Mouse (Mus musculus) hindbrain, postnatal 0 days (tissue): ENCODE results near the gene Cfl1. TPM values are rescaled to one million over a fixed set of nuclear protein-coding genes. Genes with fewer than 3 reads are reported as not detected.

Experiments
- ATAC-seq: fragments of 200-750 bp; cut with Nextera tagmentation; 2 replicates; pipeline ENCODE4 v1.8.0; 2017; ENCODE audit warnings: mild to moderate bottlenecking, moderate TSS enrichment, moderate library complexity
- DNase-seq: peaks from one replicate; pipeline ENCODE4 v3.0.0-alpha.2; 2015; ENCODE audit warnings: low spot score
- H3K27ac ChIP-seq: fragments of 300-500 bp; sonication (generic); 2 replicates; pipeline ENCODE4 v1.5.1; 2014; ENCODE audit warnings: mild to moderate bottlenecking
- H3K27me3 ChIP-seq: fragments of 300-500 bp; sonication (generic); 2 replicates; pipeline ENCODE4 v1.6.1; 2014; ENCODE audit warnings: low read length, mixed read lengths; ENCODE audit not compliant: insufficient read depth
- H3K36me3 ChIP-seq: fragments of 300-500 bp; sonication (generic); 2 replicates; pipeline ENCODE4 v1.6.1; 2014; ENCODE audit warnings: low read length, mixed read lengths; ENCODE audit not compliant: insufficient read depth
- H3K4me1 ChIP-seq: fragments of 300-500 bp; sonication (generic); 2 replicates; pipeline ENCODE4 v1.6.1; 2014; ENCODE audit warnings: antibody characterized with exemption, low read length, mixed read lengths; ENCODE audit not compliant: insufficient read depth
- H3K4me2 ChIP-seq: fragments of 300-500 bp; sonication (generic); 2 replicates; pipeline ENCODE4 v1.6.1; 2014; ENCODE audit warnings: low read depth, mild to moderate bottlenecking, low read length, moderate library complexity, mixed read lengths
- H3K4me3 ChIP-seq: fragments of 300-500 bp; sonication (generic); 2 replicates; pipeline ENCODE4 v1.5.1; 2014; ENCODE audit warnings: low read length
- H3K9ac ChIP-seq: fragments of 300-500 bp; sonication (generic); replicated peaks from 2 replicates; pipeline ENCODE4 v1.6.1; 2014; ENCODE audit warnings: mild to moderate bottlenecking, low read length, moderate library complexity, mixed read lengths
- H3K9me3 ChIP-seq: fragments of 300-500 bp; sonication (generic); 2 replicates; pipeline ENCODE4 v1.6.1; 2016; ENCODE audit warnings: low read length, mixed read lengths
- CTCF ChIP-seq: IDR thresholded peaks from 2 replicates; pipeline ENCODE4 v1.5.1; 2016; ENCODE audit warnings: antibody characterized with exemption, control low read depth, low read depth
- WGBS: fragments of 180-500 bp; shearing (Covaris S2); extraction: QIAGEN DNeasy Blood & Tissue Kit; methylation state at CpG from one replicate; pipeline ENCODE4 v1.1.7; 2014; 5-methylcytosine and 5-hydroxymethylcytosine counted together
- polyA plus RNA-seq: library from polyadenylated mRNA; unstranded; fragments of >200 nt; fragmentation: Nextera tagmentation; extraction: Ambion mirVana; gene quantifications from 2 replicates; pipeline ENCODE4 v1.2.1, GENCODE M21; 2015
- total RNA-seq: library from RNA; depleted of rRNA; stranded (reverse); fragments of >200 nt; gene quantifications from 2 replicates; pipeline ENCODE4 v1.2.3, GENCODE M21; 2014

The Cfl1 gene
- total and polyA plus RNA-seq, 2 experiments from 2014 or later = 1,468 to 3,214 TPM

- H3K36me3 ChIP-seq = peaks cover 35% of the 10 kb centered on the region
- peak; percentile 44 for ATAC-seq
- 28% methylated on average over 15 of the region's 15 CpGs for WGBS
- peak; percentile 86 for DNase-seq
- TF ChIP-seq CTCF = peak; percentile 93
- H3K9ac ChIP-seq = 0 out of 2 replicates have a peak overlapping the region, but pooled peaks have one; percentile 19
- peak overlapping the region; percentile 45 for H3K4me2 ChIP-seq
- no peaks in the 10 kb centered on the region for H3K9me3 ChIP-seq
- peaks cover 8% of the 10 kb centered on the region for H3K4me1 ChIP-seq
- H3K27me3 ChIP-seq = no peaks in the 10 kb centered on the region
- 0 out of 2 replicates have a peak overlapping the region, but pooled peaks have one; percentile 16 for H3K4me3 ChIP-seq
- H3K27ac ChIP-seq = peak overlapping the region; percentile 43
Measured at GRCm38 (mm10) chr19:5463791-5464562, 26.3 kb upstream of the Cfl1 start.

GRCm38 (mm10) chr19:5465037-5465436 is 25.2 kb upstream of the Cfl1 start:
- ATAC-seq = no peak
- Histone ChIP-seq H3K36me3 (peaks cover 35% of the 10 kb centered on the region), H3K9me3 (no peaks in the 10 kb centered on the region), H3K4me2 (no peak overlapping the region), H3K27ac (no peak overlapping the region), H3K27me3 (no peaks in the 10 kb centered on the region), H3K4me3 (no peak overlapping the region), H3K4me1 (peaks cover 8% of the 10 kb centered on the region), H3K9ac (no peak overlapping the region)
- 94% methylated on average over 8 of the region's 8 CpGs for WGBS
- no peak for TF ChIP-seq CTCF
- no peak for DNase-seq

GRCm38 (mm10) chr19:5466916-5467500 is 23.2 kb upstream of the Cfl1 start:
- H3K4me2 ChIP-seq = no peak overlapping the region
- H3K27me3 ChIP-seq = no peaks in the 10 kb centered on the region
- H3K36me3 ChIP-seq = peaks cover 35% of the 10 kb centered on the region
- WGBS = 91% methylated on average over 6 of the region's 6 CpGs
- H3K9me3 ChIP-seq = no peaks in the 10 kb centered on the region
- H3K9ac ChIP-seq = no peak overlapping the region
- DNase-seq (no peak), ATAC-seq (no peak)
- no peak overlapping the region for H3K27ac ChIP-seq
- no peak overlapping the region for H3K4me3 ChIP-seq
- no peaks in the 10 kb centered on the region for H3K4me1 ChIP-seq
- no peak for TF ChIP-seq CTCF

GRCm38 (mm10) chr19:5468374-5468773 is 21.9 kb upstream of the Cfl1 start, which contains the start of gene Ctsw:
Ctsw (minus strand) TSS chr19:5468507.
- no peak within 1 kb of the TSS for H3K4me2 ChIP-seq
- 57% methylated on average over 5 of the region's 5 CpGs for WGBS
- no peak for TF ChIP-seq CTCF
- H3K9me3 ChIP-seq = no peaks in the 10 kb centered on the region
- H3K9ac ChIP-seq = no peak within 1 kb of the TSS
- no peak within 1 kb of the TSS for H3K27ac ChIP-seq
- no peaks in the 10 kb centered on the region for H3K27me3 ChIP-seq
- no peaks in the 10 kb centered on the region for H3K4me1 ChIP-seq
- no peak within 1 kb of the TSS for H3K4me3 ChIP-seq
- H3K36me3 ChIP-seq = peaks cover 27% of the 10 kb centered on the region
- DNase-seq (no peak), ATAC-seq (no peak)

- Histone ChIP-seq H3K9me3 (no peaks in the 10 kb centered on the region), H3K4me1 (peaks cover 7% of the 10 kb centered on the region), H3K4me3 (no peak overlapping the region), H3K27me3 (no peaks in the 10 kb centered on the region), H3K36me3 (peaks cover 9% of the 10 kb centered on the region; the same call in 1 of the 2 replicates), H3K27ac (no peak overlapping the region), H3K4me2 (no peak overlapping the region), H3K9ac (no peak overlapping the region)
- TF ChIP-seq CTCF = no peak
- 33% methylated on average over 5 of the region's 5 CpGs for WGBS
- no peak for DNase-seq
- ATAC-seq = no peak
Measured at GRCm38 (mm10) chr19:5471846-5472245, 18.4 kb upstream of the Cfl1 start.

- no peak overlapping the region for H3K9ac ChIP-seq
- H3K36me3 ChIP-seq = no peaks in the 10 kb centered on the region
- H3K4me2 ChIP-seq = no peak overlapping the region
- no peak for ATAC-seq
- WGBS = 82% methylated on average over 3 of the region's 3 CpGs
- no peaks in the 10 kb centered on the region for H3K27me3 ChIP-seq
- peak; percentile 33 for TF ChIP-seq CTCF
- no peaks in the 10 kb centered on the region for H3K9me3 ChIP-seq
- H3K27ac ChIP-seq = no peak overlapping the region
- H3K4me3 ChIP-seq = no peak overlapping the region
- no peak for DNase-seq
- H3K4me1 ChIP-seq = peaks cover 7% of the 10 kb centered on the region
Measured at GRCm38 (mm10) chr19:5472857-5473256, 17.4 kb upstream of the Cfl1 start.
